Mouse (Mus musculus) hindbrain, embryonic 11.5 days (tissue): ENCODE measurements around the gene Cpt2. TPM values are rescaled to one million over a fixed set of nuclear protein-coding genes. Genes with fewer than 3 reads are reported as not detected.

Experiments used
- ATAC-seq: fragments of 200-750 bp; cut with Nextera tagmentation; 2 replicates; pipeline ENCODE4 v1.8.0; 2017; ENCODE audit warnings: mild to moderate bottlenecking, moderate TSS enrichment, moderate library complexity; ENCODE audit not compliant: low FRiP score
- DNase-seq: peaks from one replicate; pipeline ENCODE4 v3.0.0-alpha.2; 2015; ENCODE audit warnings: low spot score
- H3K27ac ChIP-seq: fragments of 300-500 bp; sonication (generic); 2 replicates; pipeline ENCODE4 v1.5.1; 2014; ENCODE audit warnings: mild to moderate bottlenecking, low read depth, low read length
- H3K27me3 ChIP-seq: fragments of 300-500 bp; sonication (generic); 2 replicates; pipeline ENCODE4 v1.6.1; 2014; ENCODE audit warnings: mild to moderate bottlenecking, low read length, moderate library complexity, mixed read lengths; ENCODE audit not compliant: control insufficient read depth, insufficient read depth
- H3K36me3 ChIP-seq: fragments of 300-500 bp; sonication (generic); 2 replicates; pipeline ENCODE4 v1.6.1; 2014; ENCODE audit warnings: mild to moderate bottlenecking, low read length, moderate library complexity, mixed read lengths; ENCODE audit not compliant: control insufficient read depth, insufficient read depth
- H3K4me1 ChIP-seq: fragments of 300-500 bp; sonication (generic); replicated peaks from 2 replicates; pipeline ENCODE4 v1.6.1; 2014; ENCODE audit warnings: low read length, mixed read lengths; ENCODE audit not compliant: control insufficient read depth, insufficient read depth
- H3K4me2 ChIP-seq: fragments of 300-500 bp; sonication (generic); replicated peaks from 2 replicates; pipeline ENCODE4 v1.6.1; 2014; ENCODE audit warnings: mild to moderate bottlenecking, low read depth, low read length
- H3K4me3 ChIP-seq: fragments of 300-500 bp; sonication (generic); 2 replicates; pipeline ENCODE4 v1.5.1; 2014; ENCODE audit warnings: low read depth, low read length
- H3K9ac ChIP-seq: fragments of 300-500 bp; sonication (generic); 2 replicates; pipeline ENCODE4 v1.6.1; 2014; ENCODE audit warnings: low read depth, low read length
- H3K9me3 ChIP-seq: fragments of 300-500 bp; sonication (generic); 2 replicates; pipeline ENCODE4 v1.6.1; 2016; ENCODE audit warnings: low read length; ENCODE audit not compliant: control insufficient read depth
- WGBS: fragments of 180-500 bp; shearing (Covaris S2); extraction: QIAGEN DNeasy Blood & Tissue Kit; methylation state at CpG from one replicate; pipeline ENCODE4 v1.1.7; 2014; 5-methylcytosine and 5-hydroxymethylcytosine counted together
- polyA plus RNA-seq: library from polyadenylated mRNA; unstranded; fragments of >200 nt; fragmentation: Nextera tagmentation; extraction: Ambion mirVana; gene quantifications from 2 replicates; pipeline ENCODE4 v1.2.1, GENCODE M21; 2014

Cpt2 gene
- polyA plus RNA-seq, 1 experiment from 2014 or later, result 34.0 TPM

- H3K4me2 ChIP-seq, result no peak overlapping the region
- ATAC-seq, result no peak
- DNase-seq, result no peak
- H3K9ac ChIP-seq, result no peak overlapping the region
- no peaks in the 10 kb centered on the region for H3K27me3 ChIP-seq
- no peaks in the 10 kb centered on the region for H3K36me3 ChIP-seq
- no peaks in the 10 kb centered on the region for H3K4me1 ChIP-seq
- no peaks in the 10 kb centered on the region for H3K9me3 ChIP-seq
- WGBS, result 72% methylated on average over 3 of the region's 3 CpGs
- no peak overlapping the region for H3K27ac ChIP-seq
- H3K4me3 ChIP-seq, result no peak overlapping the region
Measured at GRCm38 (mm10) chr4:107931453-107931852, 8.0 kb upstream of the Cpt2 start.

- 79% methylated on average over 2 of the region's 2 CpGs for WGBS
Measured at GRCm38 (mm10) chr4:107928726-107929125, 5.3 kb upstream of the Cpt2 start.

DNA sequence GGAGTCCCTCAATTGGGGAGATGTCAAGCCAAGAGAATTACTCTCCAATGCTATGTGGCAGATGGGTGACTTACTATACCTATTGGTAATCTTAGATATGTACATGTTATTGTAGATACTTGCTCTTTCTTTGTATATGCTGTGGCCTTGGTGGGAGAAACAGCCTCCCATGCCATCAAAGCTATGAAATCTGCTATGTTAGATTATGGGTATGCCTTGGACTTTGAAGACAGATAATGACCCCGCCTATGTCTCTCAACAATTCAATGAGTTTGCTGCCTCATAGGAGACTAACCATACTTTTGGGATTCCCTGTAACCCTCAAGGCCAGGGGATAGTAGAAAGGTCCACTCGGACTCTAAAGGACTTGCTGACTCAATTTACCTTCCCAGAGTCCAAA is 4.9 kb upstream of the Cpt2 start:
- Histone ChIP-seq H3K9ac (no peak overlapping the region), H3K9me3 (no peaks in the 10 kb centered on the region), H3K4me2 (no peak overlapping the region), H3K4me1 (no peaks in the 10 kb centered on the region; the same call in 1 of the 2 replicates), H3K27ac (no peak overlapping the region), H3K4me3 (no peak overlapping the region), H3K36me3 (no peaks in the 10 kb centered on the region), H3K27me3 (no peaks in the 10 kb centered on the region)
- no peak for DNase-seq
- ATAC-seq, result no peak
- 77% methylated on average over 2 of the region's 2 CpGs for WGBS

More at GRCm38 (mm10) chr4:107928726-107929125, 5.3 kb upstream of the Cpt2 start:
- ATAC-seq (no peak), DNase-seq (no peak)
- no peaks in the 10 kb centered on the region; the same call in 1 of the 2 replicates for H3K4me1 ChIP-seq
- H3K4me3 ChIP-seq, result no peak overlapping the region
- H3K9me3 ChIP-seq, result no peaks in the 10 kb centered on the region
- H3K9ac ChIP-seq, result no peak overlapping the region
- H3K27ac ChIP-seq, result no peak overlapping the region
- H3K36me3 ChIP-seq, result no peaks in the 10 kb centered on the region
- no peak overlapping the region for H3K4me2 ChIP-seq
- no peaks in the 10 kb centered on the region for H3K27me3 ChIP-seq

DNA sequence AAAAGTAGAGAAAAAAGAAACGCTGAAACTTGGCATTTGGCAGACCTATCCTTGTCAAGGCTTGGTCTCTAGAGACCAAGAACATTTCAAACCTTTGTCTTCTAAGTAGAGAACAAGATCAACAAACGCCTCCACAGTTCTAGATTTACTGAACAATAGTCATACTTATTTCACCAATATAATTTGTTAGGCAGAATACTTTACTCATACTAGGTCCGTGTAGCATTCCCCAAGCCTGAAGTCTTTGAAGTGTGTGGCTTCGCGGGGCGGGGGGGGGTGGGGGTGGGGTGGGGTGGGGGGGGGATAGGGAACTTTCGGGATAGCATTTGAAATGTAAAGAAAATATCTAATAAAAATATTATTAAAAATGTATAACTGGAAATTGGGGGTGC is 389 bp upstream of the Cpt2 start:
- Histone ChIP-seq H3K9me3 (no peaks in the 10 kb centered on the region), H3K27me3 (no peaks in the 10 kb centered on the region), H3K4me2 (peak overlapping the region; percentile 80), H3K9ac (no peak overlapping the region; the same call in 1 of the 2 replicates), H3K27ac (no peak overlapping the region), H3K4me3 (peak overlapping the region; percentile 75), H3K36me3 (no peaks in the 10 kb centered on the region), H3K4me1 (peaks cover 2% of the 10 kb centered on the region; the same call in 1 of the 2 replicates)
- DNase-seq, result no peak
- WGBS, result 57% methylated on average over 7 of the region's 7 CpGs
- peak; percentile 67 for ATAC-seq

DNA sequence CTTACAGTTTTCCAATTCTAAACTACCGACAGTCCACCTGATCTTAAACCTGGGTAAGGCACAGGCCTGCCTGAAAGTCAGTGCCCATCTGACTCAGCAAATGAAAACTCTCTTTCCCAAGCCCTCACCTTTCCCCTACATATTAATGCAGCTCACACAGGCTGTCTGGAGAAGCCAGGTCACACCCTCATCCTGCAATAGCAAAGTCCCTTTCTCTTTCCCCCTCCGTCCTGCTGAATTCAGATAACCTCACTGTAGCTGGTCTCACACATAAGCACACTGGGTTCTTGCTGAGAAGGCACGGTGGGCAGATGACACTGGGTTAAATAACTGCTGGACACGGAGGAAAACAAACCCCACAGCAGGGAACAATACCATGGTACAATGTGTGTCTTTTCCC is 1.5 kb downstream of the Cpt2 start:
- no peak overlapping the region for H3K27ac ChIP-seq
- no peak overlapping the region for H3K9ac ChIP-seq
- no peak overlapping the region; the same call in 1 of the 2 replicates for H3K4me2 ChIP-seq
- no peak overlapping the region for H3K4me3 ChIP-seq
- ATAC-seq (no peak), DNase-seq (no peak)
- peaks cover 2% of the 10 kb centered on the region; the same call in 1 of the 2 replicates for H3K4me1 ChIP-seq
- H3K27me3 ChIP-seq, result no peaks in the 10 kb centered on the region
- H3K36me3 ChIP-seq, result no peaks in the 10 kb centered on the region
- H3K9me3 ChIP-seq, result no peaks in the 10 kb centered on the region
- 57% methylated on average over 4 of the region's 4 CpGs for WGBS

GRCm38 (mm10) chr4:107921152-107921695 is 2.2 kb downstream of the Cpt2 start:
- peaks cover 2% of the 10 kb centered on the region; the same call in 1 of the 2 replicates for H3K4me1 ChIP-seq
- H3K9me3 ChIP-seq, result no peaks in the 10 kb centered on the region
- H3K4me2 ChIP-seq, result no peak overlapping the region
- H3K27ac ChIP-seq, result no peak overlapping the region
- H3K27me3 ChIP-seq, result no peaks in the 10 kb centered on the region
- H3K9ac ChIP-seq, result no peak overlapping the region
- ATAC-seq (no peak), DNase-seq (no peak)
- H3K4me3 ChIP-seq, result no peak overlapping the region
- no peaks in the 10 kb centered on the region for H3K36me3 ChIP-seq
- WGBS, result 92% methylated on average over 8 of the region's 8 CpGs

- Histone ChIP-seq H3K27me3 (no peaks in the 10 kb centered on the region), H3K27ac (no peak overlapping the region), H3K9me3 (no peaks in the 10 kb centered on the region), H3K9ac (no peak overlapping the region), H3K36me3 (no peaks in the 10 kb centered on the region), H3K4me3 (no peak overlapping the region), H3K4me2 (no peak overlapping the region), H3K4me1 (peaks cover 2% of the 10 kb centered on the region; the same call in 1 of the 2 replicates)
- ATAC-seq (no peak), DNase-seq (no peak)
- 92% methylated on average over 2 of the region's 2 CpGs for WGBS
Measured at GRCm38 (mm10) chr4:107920336-107920735, 3.1 kb downstream of the Cpt2 start.

GRCm38 (mm10) chr4:107910020-107910419 is 13.4 kb downstream of the Cpt2 start:
- Histone ChIP-seq H3K9ac (no peak overlapping the region), H3K27me3 (no peaks in the 10 kb centered on the region), H3K9me3 (no peaks in the 10 kb centered on the region), H3K4me2 (no peak overlapping the region), H3K27ac (no peak overlapping the region), H3K4me3 (no peak overlapping the region), H3K36me3 (no peaks in the 10 kb centered on the region), H3K4me1 (no peaks in the 10 kb centered on the region)
- ATAC-seq (no peak), DNase-seq (no peak)
- WGBS, result 95% methylated on average over 4 of the region's 4 CpGs

GRCm38 (mm10) chr4:107906561-107906960 is 16.8 kb downstream of the Cpt2 start:
- no peak overlapping the region for H3K4me3 ChIP-seq
- ATAC-seq (no peak), DNase-seq (no peak)
- H3K9me3 ChIP-seq, result no peaks in the 10 kb centered on the region
- no peak overlapping the region for H3K4me2 ChIP-seq
- H3K4me1 ChIP-seq, result no peaks in the 10 kb centered on the region
- H3K27me3 ChIP-seq, result no peaks in the 10 kb centered on the region
- H3K36me3 ChIP-seq, result no peaks in the 10 kb centered on the region
- WGBS, result 87% methylated on average over 9 of the region's 9 CpGs
- no peak overlapping the region for H3K27ac ChIP-seq
- no peak overlapping the region for H3K9ac ChIP-seq
